Mouse (Mus musculus): Measurements from ENCODE around the gene Mrps11. TPM values are rescaled to one million over a fixed set of nuclear protein-coding genes. Genes with fewer than 3 reads are reported as not detected.

Gene Mrps11
- 10 to 100 TPM; 25.6 to 33.0 TPM for total RNA-seq (2023)

GRCm38 (mm10) chr7:78782639-78783581 lies at the start of gene Mrps11, which contains the start of gene Mrpl46:
Gene Mrps11 (plus strand): TSS chr7:78783119.
Gene Mrpl46 (minus strand): TSS chr7:78783531.

GRCm38 (mm10) chr7:78737614-78738210 lies 45.2 kb upstream of the Mrps11 start, which contains the start of gene Ntrk3:
Gene Ntrk3 (minus strand): TSS chr7:78738012.

Other genes starting within 250 kb of the Mrps11 start
- 10 to 100 TPM; 21.4 to 27.1 TPM for gene Ntrk3, start 45.1 kb upstream of the Mrps11 start, total RNA-seq (2023)
- 10 to 100 TPM; 25.0 to 31.5 TPM for gene Mrpl46, start 412 bp downstream of the Mrps11 start, total RNA-seq (2023)
- gene Det1, start 64.1 kb downstream of the Mrps11 start, total RNA-seq (2023), result 10 to 100 TPM; 17.9 to 18.2 TPM
- 10 to 100 TPM; 30.9 to 48.6 TPM for gene Aen, start 112.7 kb downstream of the Mrps11 start, total RNA-seq (2023)
- 10 to 100 TPM; 13.7 to 16.0 TPM for gene Isg20, start 130.3 kb downstream of the Mrps11 start, total RNA-seq (2023)

All from T-cell, adult 66 days (primary cell).